ENCODE assay signal across 15 mouse cellular contexts in the genomic region with DNA sequence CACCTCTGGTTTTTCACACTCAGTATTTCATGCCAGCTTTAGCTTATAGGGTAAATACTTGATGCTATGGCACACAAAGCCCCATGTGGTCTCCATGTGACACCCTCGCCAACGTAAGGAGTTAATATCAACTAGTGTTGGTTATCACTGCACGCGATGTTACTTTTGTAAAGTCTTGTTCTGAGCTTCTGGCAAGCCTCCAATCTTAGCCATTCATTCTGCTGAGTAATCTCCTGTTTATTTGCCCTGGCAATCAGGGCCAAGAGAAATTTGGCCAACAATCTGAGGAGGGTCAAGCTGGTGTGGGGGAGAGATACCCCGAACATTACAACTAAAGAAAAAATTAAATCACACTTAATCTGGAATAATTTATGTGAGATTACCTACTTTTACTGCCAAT.
DNase-seq lines count a peak whose midpoint lies in the region; ATAC-seq and TF ChIP-seq lines count a peak whose summit lies in the region.
"Had no signal": no experiment of that assay in that cellular context is flagged by ENCODE, and none has a peak within 500 bp of the region (broad histone marks: within the 10 kb centered on the region; RNA-seq: fewer than 3 reads in every experiment).

No protein-coding gene starts in this region.

- ATAC-seq in hindbrain, postnatal 0 days: no peak
- ATAC-seq: intestine, embryonic 15.5 days; midbrain, embryonic 16.5 days had no signal

- 44% methylated on average over 5 of the region's 5 CpGs for WGBS in hindbrain, postnatal 0 days
- 95% methylated on average over 5 of the region's 5 CpGs for WGBS in hindbrain, embryonic 10.5 days

- H3K4me1 ChIP-seq in hindbrain, postnatal 0 days (ENCODE audit: insufficient read depth, low read length): no peaks in the 10 kb centered on the region
- H3K4me1 ChIP-seq in hindbrain, embryonic 10.5 days (replicated peaks): no peaks in the 10 kb centered on the region; the same call in 1 of the 2 replicates
- H3K4me1 ChIP-seq: intestine, embryonic 15.5 days; megakaryocyte, embryonic 14.5 days had no signal

- no peak overlapping the region for H3K9ac ChIP-seq in hindbrain, postnatal 0 days (replicated peaks; ENCODE audit: low read length)
- H3K9ac ChIP-seq: heart, embryonic 15.5 days; intestine, embryonic 15.5 days had no signal

- DNase-seq in hindbrain, postnatal 0 days (ENCODE audit: low spot score): peak; percentile 43
- DNase-seq in hindbrain, embryonic 10.5 days (ENCODE audit: low spot score): no peak
- DNase-seq in ovary, postnatal 14 days (ENCODE audit: low spot score): peak; percentile 31
- DNase-seq in ovary, postnatal 10 days (ENCODE audit: low spot score): no peak
- peak; percentile 6 to 59 for DNase-seq in adrenal gland, postnatal 36 days
- DNase-seq in lung, postnatal 25 days (ENCODE audit: low spot score): peak; percentile 14
- no peak for DNase-seq in spleen, postnatal 10 days (ENCODE audit: low spot score in 2 of 2)
- DNase-seq in right cerebral cortex, adult 18-20 months: no peak
- DNase-seq: cerebellum, postnatal 36 days; layer of hippocampus, adult 9-11 months; thymus, postnatal 14 days had no signal

- H3K4me3 ChIP-seq in hindbrain, postnatal 0 days (ENCODE audit: low read length): no peak overlapping the region
- no peak overlapping the region for H3K4me3 ChIP-seq in hindbrain, embryonic 10.5 days
- H3K4me3 ChIP-seq: heart, embryonic 15.5 days; intestine, embryonic 15.5 days; megakaryocyte, embryonic 14.5 days had no signal

- no peak overlapping the region for H3K27ac ChIP-seq in hindbrain, postnatal 0 days
- H3K27ac ChIP-seq in hindbrain, embryonic 10.5 days: no peak overlapping the region
- H3K27ac ChIP-seq: intestine, embryonic 15.5 days had no signal

- no peak overlapping the region for H3K4me2 ChIP-seq in hindbrain, postnatal 0 days (ENCODE audit: low read depth, low read length)
- H3K4me2 ChIP-seq: heart, embryonic 15.5 days; intestine, embryonic 15.5 days had no signal

- H3K27me3 ChIP-seq in hindbrain, postnatal 0 days (ENCODE audit: insufficient read depth, low read length): no peaks in the 10 kb centered on the region
- H3K27me3 ChIP-seq in hindbrain, embryonic 10.5 days (ENCODE audit: insufficient read depth, poor library complexity, severe bottlenecking): no peaks in the 10 kb centered on the region
- H3K27me3 ChIP-seq: heart, embryonic 15.5 days; intestine, embryonic 15.5 days; megakaryocyte, embryonic 14.5 days had no signal

- no peaks in the 10 kb centered on the region for H3K36me3 ChIP-seq in hindbrain, postnatal 0 days (ENCODE audit: insufficient read depth, low read length)
- no peaks in the 10 kb centered on the region for H3K36me3 ChIP-seq in hindbrain, embryonic 10.5 days
- H3K36me3 ChIP-seq: heart, embryonic 15.5 days; intestine, embryonic 15.5 days had no signal

- TF ChIP-seq CTCF in hindbrain, postnatal 0 days (IDR thresholded peaks at IDR 0.05; ENCODE audit: low read depth): no peak

- no peaks in the 10 kb centered on the region for H3K9me3 ChIP-seq in hindbrain, postnatal 0 days (ENCODE audit: low read length)
- H3K9me3 ChIP-seq in hindbrain, embryonic 10.5 days: no peaks in the 10 kb centered on the region
- H3K9me3 ChIP-seq: heart, embryonic 15.5 days; intestine, embryonic 15.5 days had no signal

Comparison
In these comparisons a context has a peak if more than half of its experiments do, and no peak if none do; other contexts are left out.
1. DNase-seq: peak in hindbrain, postnatal 0 days (single experiment), ovary, postnatal 14 days (single experiment), adrenal gland, postnatal 36 days (2 of 2) and lung, postnatal 25 days (single experiment); none in hindbrain, embryonic 10.5 days (single experiment), ovary, postnatal 10 days (single experiment), spleen, postnatal 10 days (0 of 2) and right cerebral cortex, adult 18-20 months (single experiment).